Mouse (Mus musculus): ENCODE measurements around the gene Gna13. TPM values are rescaled to one million over a fixed set of nuclear protein-coding genes. Genes with fewer than 3 reads are reported as not detected.

Gna13 gene
- polyA plus RNA-seq, 1 experiment from 2014 or later = 16.6 TPM

DNA sequence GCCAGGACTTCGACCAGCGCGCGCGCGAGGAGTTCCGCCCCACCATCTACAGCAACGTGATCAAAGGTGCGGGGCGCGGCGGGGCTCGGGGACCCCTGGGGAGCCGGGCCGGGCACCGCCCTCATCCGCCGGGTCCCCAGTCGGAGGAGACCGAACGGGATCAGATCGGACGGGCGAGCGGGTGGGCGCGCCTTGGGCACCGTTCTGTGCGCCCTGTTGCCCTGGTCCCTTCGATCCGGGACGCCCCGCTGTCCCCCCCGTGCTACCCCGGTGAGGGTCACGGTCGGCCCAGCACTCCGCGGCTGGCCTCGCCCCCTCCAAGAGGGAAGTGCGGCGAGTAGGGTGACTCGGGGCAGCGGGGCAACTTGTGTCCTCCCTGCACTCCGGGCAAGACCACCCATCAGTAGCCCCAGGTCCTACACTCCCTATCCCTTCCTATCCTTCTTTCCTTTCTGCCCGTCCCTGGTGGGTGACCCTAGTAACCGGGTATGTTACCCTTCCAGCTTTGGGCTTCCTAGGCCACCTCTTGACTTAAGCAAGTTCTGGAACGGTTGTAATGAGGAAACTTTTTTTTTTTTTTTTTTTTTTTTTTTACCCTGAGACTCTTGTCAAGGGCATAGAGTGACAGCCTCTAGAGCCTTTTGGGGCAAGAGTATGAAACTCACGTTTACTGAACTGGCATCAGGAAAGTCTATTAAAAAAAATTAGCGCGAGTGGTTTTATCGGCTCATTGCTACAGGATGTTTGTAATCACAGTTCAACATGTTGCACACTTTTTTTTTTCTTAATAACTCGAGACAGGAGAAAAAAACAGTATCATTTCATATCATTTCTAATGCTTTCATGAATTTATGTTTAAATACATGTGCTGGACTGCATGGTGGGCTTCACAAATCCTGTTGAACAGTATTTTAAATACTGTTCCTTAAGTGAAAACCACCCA lies 831 bp downstream of the Gna13 start:
- Histone ChIP-seq H3K4me1 (replicated peaks) (peaks cover 80% of the 10 kb centered on the region), H3K4me2 (peak overlapping the region; percentile 79), H3K27me3 (peaks cover 16% of the 10 kb centered on the region), H3K9me3 (no peaks in the 10 kb centered on the region), H3K4me3 (peak overlapping the region; percentile 78), H3K9ac (peak overlapping the region; percentile 87), H3K27ac (replicated peaks) (peak overlapping the region; percentile 95), H3K36me3 (peaks cover 19% of the 10 kb centered on the region)
- 4% methylated on average over 44 of the region's 53 CpGs for WGBS
- ATAC-seq (ENCODE audit: low read depth) = peak; percentile 57

DNA sequence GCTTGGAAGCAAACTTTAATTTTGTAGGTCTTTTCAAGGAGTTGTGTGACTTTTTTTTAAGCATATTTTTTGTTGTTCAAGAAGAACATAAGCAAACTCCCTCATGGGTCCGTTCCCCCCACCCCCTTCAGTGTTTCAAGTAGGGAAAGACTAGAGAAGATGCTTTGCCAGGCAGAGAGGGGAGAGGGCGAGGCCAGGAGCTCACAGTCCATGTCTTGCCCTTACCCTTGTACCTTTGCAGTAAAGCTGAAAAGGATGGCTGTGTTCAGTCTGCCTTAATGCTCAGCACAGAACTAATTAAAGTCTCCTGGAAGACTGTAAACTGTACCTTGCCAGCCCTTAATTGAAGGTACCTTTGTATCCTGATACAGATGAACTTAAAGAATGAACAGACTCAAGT lies 1.7 kb downstream of the Gna13 start:
- no peaks in the 10 kb centered on the region for H3K9me3 ChIP-seq
- peak overlapping the region; percentile 79 for H3K4me2 ChIP-seq
- H3K36me3 ChIP-seq = peaks cover 26% of the 10 kb centered on the region
- H3K27ac ChIP-seq (replicated peaks) = no peak overlapping the region
- peaks cover 16% of the 10 kb centered on the region for H3K27me3 ChIP-seq
- 69% methylated on average over 2 of the region's 2 CpGs for WGBS
- peak overlapping the region; percentile 78 for H3K4me3 ChIP-seq
- H3K4me1 ChIP-seq (replicated peaks) = peaks cover 83% of the 10 kb centered on the region
- H3K9ac ChIP-seq = peak overlapping the region; percentile 52
- ATAC-seq (ENCODE audit: low read depth) = no peak

DNA sequence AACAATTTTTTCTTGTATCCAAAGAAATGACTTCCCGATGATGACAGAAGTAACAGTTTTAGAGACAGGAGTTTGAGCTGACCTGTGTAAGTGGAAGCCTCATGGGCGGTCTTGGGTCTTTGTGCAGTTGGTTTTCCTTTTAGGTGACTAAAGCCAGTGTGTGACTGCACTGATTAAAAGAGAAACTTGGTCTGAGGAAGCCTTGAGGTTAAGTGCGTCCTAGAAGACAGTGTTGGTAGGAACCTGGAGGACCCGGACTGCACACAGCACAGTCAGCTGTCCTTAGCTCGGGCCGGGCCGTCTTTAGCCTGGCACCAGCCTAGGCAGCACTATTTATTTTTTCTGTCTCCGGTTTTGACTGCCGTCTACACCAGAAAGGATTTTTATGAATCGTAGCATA lies 2.2 kb downstream of the Gna13 start:
- Histone ChIP-seq H3K9ac (peak overlapping the region; percentile 52), H3K4me1 (replicated peaks) (peaks cover 83% of the 10 kb centered on the region)
- 84% methylated on average over 10 of the region's 10 CpGs for WGBS

DNA sequence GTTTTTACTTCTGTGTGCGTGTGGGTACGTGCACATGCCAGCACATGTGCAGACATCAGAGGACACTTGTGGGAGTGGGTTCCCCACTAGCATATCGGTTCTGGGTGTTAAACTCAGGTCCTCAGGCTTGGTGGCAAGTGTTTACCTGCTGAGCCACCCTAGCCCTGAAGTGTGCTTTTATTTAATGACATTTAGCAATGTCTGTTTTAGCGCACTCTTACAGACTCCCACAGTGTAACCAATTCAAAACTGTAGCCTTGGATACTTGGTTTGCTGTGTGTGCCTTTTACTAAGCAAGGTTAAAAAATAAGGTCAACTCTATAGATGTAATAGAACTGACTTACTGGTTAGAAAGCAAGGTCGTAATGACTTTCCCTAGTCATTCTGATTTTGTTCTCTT lies 3.2 kb downstream of the Gna13 start:
- WGBS = 94% methylated on average over 5 of the region's 5 CpGs
- no peak for ATAC-seq (ENCODE audit: low read depth)
- H3K4me2 ChIP-seq = peak overlapping the region; percentile 79
- peaks cover 30% of the 10 kb centered on the region for H3K36me3 ChIP-seq
- no peak overlapping the region for H3K27ac ChIP-seq (replicated peaks)
- peaks cover 4% of the 10 kb centered on the region; the same call in 1 of the 2 replicates for H3K27me3 ChIP-seq
- peak overlapping the region; percentile 52; the same call in 1 of the 2 replicates for H3K9ac ChIP-seq
- peaks cover 82% of the 10 kb centered on the region for H3K4me1 ChIP-seq (replicated peaks)
- no peak overlapping the region for H3K4me3 ChIP-seq
- H3K9me3 ChIP-seq = no peaks in the 10 kb centered on the region

More for the DNA sequence above, 2.2 kb downstream of the Gna13 start:
- peaks cover 14% of the 10 kb centered on the region for H3K27me3 ChIP-seq
- H3K4me3 ChIP-seq = peak overlapping the region; percentile 78
- no peak overlapping the region for H3K27ac ChIP-seq (replicated peaks)
- no peaks in the 10 kb centered on the region for H3K9me3 ChIP-seq
- ATAC-seq (ENCODE audit: low read depth) = no peak
- peaks cover 30% of the 10 kb centered on the region for H3K36me3 ChIP-seq
- H3K4me2 ChIP-seq = peak overlapping the region; percentile 79

DNA sequence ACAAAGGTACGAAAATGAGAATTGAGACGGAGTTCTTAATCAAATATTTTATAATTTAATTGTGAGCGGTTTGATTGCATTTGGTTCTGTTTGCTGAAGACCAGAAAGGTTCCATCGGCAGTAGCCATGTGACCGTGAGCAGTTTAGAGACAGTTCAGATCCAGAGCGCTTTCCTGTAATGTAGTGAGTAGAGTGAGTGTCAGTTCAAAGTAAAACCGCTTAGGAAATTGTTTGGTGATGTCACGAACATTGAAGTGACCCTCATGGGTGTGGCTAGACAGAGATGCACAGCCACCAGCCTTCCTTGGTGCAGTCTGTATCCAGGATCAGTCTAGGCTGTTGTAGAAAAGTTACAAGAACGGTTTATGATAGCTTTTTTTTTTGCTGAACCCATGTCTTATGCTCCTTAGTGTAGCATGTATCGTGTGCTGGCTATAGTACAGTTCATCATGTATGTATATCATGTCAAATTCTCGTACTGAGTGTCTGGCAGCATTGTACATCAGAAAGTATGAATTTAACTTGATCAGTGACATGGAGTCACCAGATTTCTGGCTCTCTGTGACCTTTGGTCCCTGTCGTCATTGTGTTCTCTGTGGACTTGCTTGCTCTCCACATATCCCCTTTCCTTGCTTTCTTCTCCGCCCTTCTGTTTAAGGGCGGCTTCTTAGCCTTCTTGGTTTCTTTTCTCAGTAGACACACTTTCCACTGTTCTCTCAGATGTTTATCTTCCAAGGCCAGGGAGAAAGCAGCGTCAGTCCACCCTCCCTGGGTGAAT lies 4.4 kb downstream of the Gna13 start:
- H3K9ac ChIP-seq = no peak overlapping the region
- H3K9me3 ChIP-seq = no peaks in the 10 kb centered on the region
- no peak overlapping the region for H3K27ac ChIP-seq (replicated peaks)
- H3K36me3 ChIP-seq = peaks cover 30% of the 10 kb centered on the region
- no peaks in the 10 kb centered on the region for H3K27me3 ChIP-seq
- WGBS = 86% methylated on average over 15 of the region's 15 CpGs
- peaks cover 75% of the 10 kb centered on the region for H3K4me1 ChIP-seq (replicated peaks)
- no peak for ATAC-seq (ENCODE audit: low read depth)
- no peak overlapping the region for H3K4me3 ChIP-seq
- H3K4me2 ChIP-seq = no peak overlapping the region

DNA sequence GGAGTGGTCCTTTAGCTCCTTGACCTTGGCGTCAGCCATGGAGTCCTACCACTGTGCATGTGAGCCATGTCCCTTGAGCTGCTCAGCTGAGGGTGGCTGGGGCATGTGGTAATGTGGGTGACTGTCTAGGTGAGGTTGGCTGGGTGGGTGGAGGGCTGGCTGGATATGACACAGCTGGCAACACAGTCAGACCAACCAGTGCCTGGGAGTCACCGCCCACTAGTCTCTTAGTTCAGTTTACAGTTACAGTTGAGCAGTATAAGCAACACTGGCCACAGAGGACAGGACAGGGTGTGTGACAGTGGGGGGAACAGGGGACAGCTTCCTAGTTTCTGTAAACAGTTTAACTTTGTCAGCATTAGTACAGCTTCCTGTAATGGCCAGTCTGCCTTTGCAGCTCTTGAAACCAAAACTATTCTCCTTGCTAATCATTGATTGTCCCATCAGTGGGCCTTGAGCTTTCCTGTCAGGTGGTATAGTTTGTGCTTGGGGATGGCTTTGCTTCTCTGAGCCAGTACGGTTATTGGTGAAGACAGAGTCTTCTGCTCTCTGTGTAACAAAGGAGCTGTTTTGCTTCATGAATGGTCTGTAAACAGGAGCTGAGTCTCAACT lies 6.5 kb downstream of the Gna13 start:
- H3K27ac ChIP-seq (replicated peaks) = no peak overlapping the region
- WGBS = 92% methylated on average over 3 of the region's 3 CpGs
- no peak for ATAC-seq (ENCODE audit: low read depth)

DNA sequence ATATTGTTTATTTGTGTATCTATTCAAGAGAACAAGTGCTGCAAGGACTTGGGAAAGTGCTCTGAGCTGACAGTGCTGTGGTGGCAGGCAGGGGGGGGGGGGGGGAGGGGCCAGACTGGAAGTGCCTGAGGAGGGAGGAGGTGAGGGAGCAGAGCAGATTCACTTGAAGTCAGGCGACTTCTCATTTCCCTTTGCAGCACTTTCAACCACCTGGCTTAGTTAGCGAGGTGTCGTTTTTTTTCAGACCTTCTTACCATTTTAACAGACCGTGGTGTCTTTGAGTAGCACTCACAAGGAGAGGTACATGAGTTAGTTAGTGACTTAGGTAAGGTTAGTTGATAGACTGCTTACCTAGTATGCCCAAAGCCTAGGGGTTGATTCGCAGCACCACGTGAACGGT lies 12.8 kb downstream of the Gna13 start:
- Histone ChIP-seq H3K4me1 (replicated peaks) (peaks cover 34% of the 10 kb centered on the region), H3K4me2 (no peak overlapping the region), H3K27ac (replicated peaks) (no peak overlapping the region), H3K9me3 (no peaks in the 10 kb centered on the region), H3K9ac (no peak overlapping the region), H3K27me3 (no peaks in the 10 kb centered on the region), H3K4me3 (no peak overlapping the region), H3K36me3 (peaks cover 7% of the 10 kb centered on the region)
- WGBS = 79% methylated on average over 7 of the region's 7 CpGs
- ATAC-seq (ENCODE audit: low read depth) = no peak

More for the DNA sequence above, 6.5 kb downstream of the Gna13 start:
- no peaks in the 10 kb centered on the region for H3K9me3 ChIP-seq
- H3K27me3 ChIP-seq = no peaks in the 10 kb centered on the region
- H3K4me2 ChIP-seq = no peak overlapping the region
- H3K4me1 ChIP-seq (replicated peaks) = peaks cover 66% of the 10 kb centered on the region
- no peak overlapping the region for H3K9ac ChIP-seq
- no peak overlapping the region for H3K4me3 ChIP-seq
- peaks cover 37% of the 10 kb centered on the region for H3K36me3 ChIP-seq

DNA sequence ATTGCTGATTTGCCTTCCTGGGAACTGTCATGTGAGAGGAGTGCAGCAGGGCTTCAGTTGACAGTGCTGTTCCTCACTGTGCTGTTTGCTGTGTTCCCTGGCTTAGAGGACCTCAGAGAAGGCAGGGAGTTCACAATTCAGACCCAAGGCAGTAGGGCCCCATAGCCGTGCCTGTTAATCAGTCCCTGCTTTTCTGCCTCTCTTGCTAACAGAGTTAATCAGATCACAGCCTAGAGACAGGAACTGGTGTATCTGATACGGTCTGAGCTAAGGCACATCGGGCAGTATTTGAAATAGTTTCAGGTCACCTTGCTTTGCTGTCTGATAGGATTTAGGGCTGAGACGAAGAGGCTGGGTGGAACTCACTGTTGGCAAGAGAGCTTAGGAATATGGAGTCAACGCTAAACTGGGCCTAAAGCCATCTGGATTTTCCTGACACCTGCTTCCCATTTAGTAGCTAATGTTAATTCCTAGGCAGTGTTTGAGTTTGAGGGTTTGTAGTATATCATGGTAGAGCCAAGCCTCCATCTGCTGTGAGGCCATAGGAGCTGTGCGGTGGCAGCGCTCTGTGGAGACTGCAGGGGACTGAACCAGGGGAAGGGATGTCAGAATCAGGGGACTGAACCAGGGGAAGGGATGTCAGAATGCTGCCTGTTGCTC lies 14.0 kb downstream of the Gna13 start:
- Histone ChIP-seq H3K4me2 (no peak overlapping the region), H3K36me3 (peaks cover 7% of the 10 kb centered on the region), H3K9ac (no peak overlapping the region), H3K4me3 (no peak overlapping the region), H3K27me3 (no peaks in the 10 kb centered on the region), H3K27ac (replicated peaks) (0 out of 2 replicates have a peak overlapping the region, but pooled peaks have one; percentile 14), H3K9me3 (no peaks in the 10 kb centered on the region), H3K4me1 (replicated peaks) (peaks cover 25% of the 10 kb centered on the region)
- peak; percentile 73; the same call in 1 of the 2 replicates for ATAC-seq (ENCODE audit: low read depth)
- WGBS = 61% methylated on average over 7 of the region's 7 CpGs

DNA sequence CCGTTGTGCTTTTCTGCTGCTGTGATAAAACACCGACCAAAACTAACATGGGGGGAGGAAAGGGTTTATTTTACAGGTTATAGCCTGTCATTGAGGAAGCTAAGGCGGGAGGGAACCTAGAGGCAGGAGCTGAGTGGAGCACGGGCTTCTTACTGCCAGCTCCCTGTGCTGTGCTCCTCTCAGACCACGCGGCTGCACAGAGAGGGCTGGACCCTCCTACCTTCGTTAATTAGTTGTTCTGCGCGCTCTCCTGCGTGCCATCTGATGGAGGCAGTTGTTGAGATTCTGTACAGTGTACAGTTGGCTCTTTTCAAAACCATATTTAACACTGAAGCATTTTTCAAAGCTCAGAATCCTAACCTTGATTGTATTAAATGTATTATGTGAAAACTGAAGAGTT lies 14.8 kb downstream of the Gna13 start:
- Histone ChIP-seq H3K36me3 (peaks cover 7% of the 10 kb centered on the region), H3K4me1 (replicated peaks) (peaks cover 25% of the 10 kb centered on the region), H3K4me3 (no peak overlapping the region), H3K27me3 (no peaks in the 10 kb centered on the region), H3K4me2 (no peak overlapping the region), H3K27ac (replicated peaks) (no peak overlapping the region), H3K9ac (0 out of 2 replicates have a peak overlapping the region, but pooled peaks have one; percentile 12), H3K9me3 (no peaks in the 10 kb centered on the region)
- 45% methylated on average over 10 of the region's 10 CpGs for WGBS
- peak; percentile 59; the same call in 1 of the 2 replicates for ATAC-seq (ENCODE audit: low read depth)

DNA sequence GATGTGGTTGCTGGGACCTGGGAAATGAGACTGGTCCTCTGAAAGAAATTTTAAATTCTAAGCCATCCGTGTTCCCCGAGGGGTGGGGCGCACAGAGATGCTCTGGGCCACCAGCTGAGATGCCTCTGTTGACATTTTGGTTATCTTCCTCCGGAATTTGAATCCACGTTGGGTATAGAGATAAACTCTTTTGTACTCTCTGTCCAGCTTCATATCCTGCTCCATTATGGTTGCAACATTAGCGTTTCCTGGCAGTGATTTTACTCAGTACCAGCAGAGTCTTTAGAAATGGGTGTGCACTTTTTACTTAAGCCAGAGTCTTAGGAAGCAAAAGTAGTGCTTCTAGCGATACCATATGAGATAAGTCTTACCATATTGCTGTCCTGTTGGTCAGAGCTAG lies 15.4 kb downstream of the Gna13 start:
- WGBS = 77% methylated on average over 7 of the region's 7 CpGs
- H3K27ac ChIP-seq (replicated peaks) = no peak overlapping the region
- peaks cover 25% of the 10 kb centered on the region for H3K4me1 ChIP-seq (replicated peaks)
- H3K27me3 ChIP-seq = no peaks in the 10 kb centered on the region
- no peaks in the 10 kb centered on the region for H3K9me3 ChIP-seq
- H3K9ac ChIP-seq = no peak overlapping the region
- H3K4me3 ChIP-seq = no peak overlapping the region
- ATAC-seq (ENCODE audit: low read depth) = no peak
- H3K4me2 ChIP-seq = no peak overlapping the region
- H3K36me3 ChIP-seq = peaks cover 7% of the 10 kb centered on the region

DNA sequence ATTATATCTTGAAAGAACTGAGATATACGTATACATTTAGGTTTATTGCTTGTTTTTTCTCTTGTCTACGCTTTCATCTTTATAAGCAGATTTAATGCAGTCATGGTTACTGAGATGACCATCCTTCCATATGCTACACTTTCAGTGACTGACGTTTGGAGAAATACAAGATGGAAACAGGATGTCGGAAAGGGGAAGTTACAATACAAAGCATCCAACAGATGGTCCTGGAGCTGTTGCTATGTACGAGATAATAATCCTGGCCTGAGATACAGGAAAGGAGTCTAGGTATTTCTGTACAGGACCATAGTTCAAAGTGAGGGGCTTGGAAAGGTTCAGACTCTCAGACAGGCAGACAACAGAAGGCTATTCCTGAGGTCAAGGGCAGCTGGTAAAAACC lies 18.0 kb downstream of the Gna13 start:
- Histone ChIP-seq H3K36me3 (no peaks in the 10 kb centered on the region), H3K27me3 (no peaks in the 10 kb centered on the region), H3K4me2 (no peak overlapping the region), H3K4me3 (no peak overlapping the region), H3K9ac (no peak overlapping the region), H3K9me3 (no peaks in the 10 kb centered on the region), H3K4me1 (replicated peaks) (peaks cover 25% of the 10 kb centered on the region), H3K27ac (replicated peaks) (no peak overlapping the region)
- ATAC-seq (ENCODE audit: low read depth) = no peak
- 87% methylated on average over 5 of the region's 5 CpGs for WGBS

All from neural tube, embryonic 13.5 days (tissue).